Mouse (Mus musculus): ENCODE results near the gene Rnf216. TPM values are rescaled to one million over a fixed set of nuclear protein-coding genes. Genes with fewer than 3 reads are reported as not detected.

Rnf216 gene
- polyA plus RNA-seq, 2 experiments: 9.7 to 10.8 TPM

DNA sequence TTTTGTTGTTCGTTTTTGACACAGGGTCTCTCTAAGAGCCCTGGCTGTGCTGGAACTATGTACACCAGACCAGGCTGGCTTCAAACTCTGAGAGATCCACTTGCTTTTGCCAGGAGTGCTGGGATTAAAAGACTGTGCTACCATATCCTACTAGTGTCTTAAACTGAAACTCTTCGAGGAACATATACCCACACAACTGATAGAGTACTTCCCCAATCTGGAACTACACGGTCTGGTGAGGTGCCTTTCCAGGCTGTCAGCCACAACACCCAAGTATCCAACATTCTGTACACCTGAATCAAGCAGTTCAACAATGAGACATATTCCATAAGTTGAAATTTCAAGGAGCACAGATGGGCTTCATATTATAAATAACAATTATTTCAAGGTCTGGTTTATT lies 79.5 kb downstream of the Rnf216 start:
- ATAC-seq (ENCODE audit: insufficient read depth): no peak
- no peak overlapping the region for H3K9ac ChIP-seq (replicated peaks)
- H3K4me2 ChIP-seq (ENCODE audit: low read depth): no peak overlapping the region
- no peak overlapping the region for H3K4me3 ChIP-seq (ENCODE audit: insufficient read depth in 1 of 2, low read depth in 2 of 2, low read length in 2 of 2)
- no peak overlapping the region for H3K27ac ChIP-seq
- 46% methylated on average over 3 of the region's 3 CpGs for WGBS (ENCODE audit: insufficient replicate concordance)
- TF ChIP-seq EP300 (IDR thresholded peaks at IDR 0.05; ENCODE audit: low read depth) (no peak), CTCF (IDR thresholded peaks at IDR 0.05; ENCODE audit: low read depth) (no peak)
- H3K27me3 ChIP-seq (ENCODE audit: control insufficient read depth, insufficient read depth, low read length): no peaks in the 10 kb centered on the region
- no peak for DNase-seq (ENCODE audit: low read depth in 3 of 3, low spot score in 3 of 3)
- H3K9me3 ChIP-seq (ENCODE audit: control insufficient read depth, low read length): no peaks in the 10 kb centered on the region
- H3K36me3 ChIP-seq (replicated peaks; ENCODE audit: control insufficient read depth, insufficient read depth, low read depth): no peaks in the 10 kb centered on the region; the same call in 1 of the 2 replicates
- peaks cover 16 to 24% of the 10 kb centered on the region in 2 experiments for H3K4me1 ChIP-seq (replicated peaks; ENCODE audit: control insufficient read depth in 2 of 2, insufficient read depth in 2 of 2, low read length in 1 of 2)

DNA sequence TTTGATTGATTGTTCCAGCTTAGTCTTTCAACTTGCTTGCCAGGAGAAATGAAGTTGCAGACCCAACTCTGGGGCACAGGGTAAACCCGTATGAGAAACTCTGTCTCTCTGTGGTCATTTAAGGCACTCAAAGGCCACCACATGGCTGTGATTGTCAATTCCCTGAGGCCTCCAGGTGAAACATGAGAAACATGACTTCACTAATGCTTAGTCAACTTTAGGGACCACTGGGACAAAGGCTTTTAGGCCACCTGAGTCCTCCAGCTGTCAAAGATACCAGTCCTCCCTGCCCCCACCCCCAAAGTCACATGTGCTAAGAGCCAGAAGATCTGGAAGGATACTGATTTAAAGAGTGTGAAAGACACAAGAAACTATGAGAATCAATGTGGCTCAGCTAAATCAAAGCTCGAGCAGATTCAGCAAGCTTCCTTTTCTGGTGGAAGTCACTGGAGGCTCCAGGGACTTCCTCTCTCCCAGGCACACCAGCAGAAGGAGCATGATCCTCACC lies 80.1 kb downstream of the Rnf216 start:
- H3K9ac ChIP-seq (replicated peaks): no peak overlapping the region
- no peak for ATAC-seq (ENCODE audit: insufficient read depth)
- H3K4me3 ChIP-seq (ENCODE audit: insufficient read depth in 1 of 2, low read depth in 2 of 2, low read length in 2 of 2): no peak overlapping the region
- H3K36me3 ChIP-seq (replicated peaks; ENCODE audit: control insufficient read depth, insufficient read depth, low read depth): peaks cover 2% of the 10 kb centered on the region; the same call in 1 of the 2 replicates
- no peak overlapping the region for H3K4me2 ChIP-seq (ENCODE audit: low read depth)
- H3K9me3 ChIP-seq (ENCODE audit: control insufficient read depth, low read length): no peaks in the 10 kb centered on the region
- H3K27ac ChIP-seq: no peak overlapping the region
- DNase-seq (ENCODE audit: low read depth in 3 of 3, low spot score in 3 of 3): no peak
- no peaks in the 10 kb centered on the region for H3K27me3 ChIP-seq (ENCODE audit: control insufficient read depth, insufficient read depth, low read length)
- no peak for TF ChIP-seq EP300 (IDR thresholded peaks at IDR 0.05; ENCODE audit: low read depth)
- no peak for TF ChIP-seq CTCF (IDR thresholded peaks at IDR 0.05; ENCODE audit: low read depth)
- H3K4me1 ChIP-seq (replicated peaks; ENCODE audit: control insufficient read depth in 2 of 2, insufficient read depth in 2 of 2, low read length in 1 of 2): peaks cover 16 to 20% of the 10 kb centered on the region in 2 experiments
- 66% methylated on average over 2 of the region's 2 CpGs for WGBS (ENCODE audit: insufficient replicate concordance)

DNA sequence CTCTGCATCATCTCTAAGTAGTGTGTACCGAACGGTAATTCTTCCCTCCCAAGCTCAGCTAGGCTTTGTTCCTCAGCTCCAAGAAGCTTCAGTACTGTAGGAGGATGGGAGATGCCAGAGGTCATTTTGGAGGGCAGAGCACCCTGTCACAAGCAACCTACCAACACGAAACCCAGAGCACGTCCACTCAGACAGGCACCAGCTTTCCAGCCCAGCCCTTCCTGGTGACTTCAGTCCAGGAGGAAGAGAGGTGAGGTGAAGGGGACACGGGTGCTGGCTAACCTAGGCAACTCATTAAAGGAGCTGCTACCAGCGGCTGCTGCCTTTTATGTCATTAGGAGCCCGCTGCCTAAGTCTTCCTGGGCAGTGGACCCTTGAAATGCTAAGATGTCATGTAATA lies 81.1 kb downstream of the Rnf216 start:
- peaks cover 12% of the 10 kb centered on the region for H3K36me3 ChIP-seq (replicated peaks; ENCODE audit: control insufficient read depth, insufficient read depth, low read depth)
- H3K4me1 ChIP-seq (replicated peaks; ENCODE audit: control insufficient read depth in 2 of 2, insufficient read depth in 2 of 2, low read length in 1 of 2): peaks cover 10 to 12% of the 10 kb centered on the region in 2 experiments
- no peak for DNase-seq (ENCODE audit: low read depth in 3 of 3, low spot score in 3 of 3)
- H3K9ac ChIP-seq (replicated peaks): no peak overlapping the region
- H3K4me3 ChIP-seq (ENCODE audit: insufficient read depth in 1 of 2, low read depth in 2 of 2, low read length in 2 of 2): no peak overlapping the region
- TF ChIP-seq EP300 (IDR thresholded peaks at IDR 0.05; ENCODE audit: low read depth) (no peak), CTCF (IDR thresholded peaks at IDR 0.05; ENCODE audit: low read depth) (no peak)
- no peak overlapping the region for H3K4me2 ChIP-seq (ENCODE audit: low read depth)
- H3K9me3 ChIP-seq (ENCODE audit: control insufficient read depth, low read length): no peaks in the 10 kb centered on the region
- 79% methylated on average over 7 of the region's 7 CpGs for WGBS (ENCODE audit: insufficient replicate concordance)
- H3K27me3 ChIP-seq (ENCODE audit: control insufficient read depth, insufficient read depth, low read length): no peaks in the 10 kb centered on the region
- no peak overlapping the region for H3K27ac ChIP-seq
- no peak for ATAC-seq (ENCODE audit: insufficient read depth)

DNA sequence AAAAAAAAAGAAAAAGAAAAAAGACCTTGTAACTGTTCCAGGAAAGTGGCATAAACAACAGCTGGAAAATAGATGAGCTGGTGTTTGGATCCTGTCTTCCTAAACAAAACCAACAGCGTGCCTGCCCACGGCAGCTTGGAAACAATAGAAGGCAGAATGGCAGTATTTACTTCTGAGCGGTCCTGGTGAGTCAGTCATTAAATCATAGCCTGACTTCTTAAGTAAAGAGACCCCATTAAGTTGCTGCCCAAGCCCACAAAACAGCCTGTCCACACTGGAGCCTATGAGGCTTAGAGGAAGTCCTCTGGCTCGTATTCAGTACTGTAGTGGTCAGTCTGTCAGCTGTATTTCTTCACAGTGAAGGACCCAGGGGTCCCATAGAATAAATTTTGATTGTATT lies 81.6 kb downstream of the Rnf216 start:
- H3K4me2 ChIP-seq (ENCODE audit: low read depth): no peak overlapping the region
- H3K4me3 ChIP-seq (ENCODE audit: insufficient read depth in 1 of 2, low read depth in 2 of 2, low read length in 2 of 2): no peak overlapping the region
- peaks cover 16% of the 10 kb centered on the region for H3K36me3 ChIP-seq (replicated peaks; ENCODE audit: control insufficient read depth, insufficient read depth, low read depth)
- 83% methylated on average over 4 of the region's 4 CpGs for WGBS (ENCODE audit: insufficient replicate concordance)
- no peak for TF ChIP-seq EP300 (IDR thresholded peaks at IDR 0.05; ENCODE audit: low read depth)
- no peak for TF ChIP-seq CTCF (IDR thresholded peaks at IDR 0.05; ENCODE audit: low read depth)
- no peak overlapping the region for H3K27ac ChIP-seq
- H3K4me1 ChIP-seq (replicated peaks; ENCODE audit: control insufficient read depth in 2 of 2, insufficient read depth in 2 of 2, low read length in 1 of 2): peaks cover 5 to 7% of the 10 kb centered on the region in 2 experiments
- H3K9me3 ChIP-seq (ENCODE audit: control insufficient read depth, low read length): no peaks in the 10 kb centered on the region
- DNase-seq (ENCODE audit: low read depth in 3 of 3, low spot score in 3 of 3) (no peak), ATAC-seq (ENCODE audit: insufficient read depth) (no peak)
- no peak overlapping the region for H3K9ac ChIP-seq (replicated peaks)
- H3K27me3 ChIP-seq (ENCODE audit: control insufficient read depth, insufficient read depth, low read length): no peaks in the 10 kb centered on the region

GRCm38 (mm10) chr5:143023887-143024286 lies 88.9 kb downstream of the Rnf216 start:
- peak; percentile 39; the same call in 1 of the 2 replicates for TF ChIP-seq EP300 (IDR thresholded peaks at IDR 0.05; ENCODE audit: low read depth)
- no peak for TF ChIP-seq CTCF (IDR thresholded peaks at IDR 0.05; ENCODE audit: low read depth)
- no peaks in the 10 kb centered on the region for H3K27me3 ChIP-seq (ENCODE audit: control insufficient read depth, insufficient read depth, low read length)
- peaks cover 4 to 10% of the 10 kb centered on the region in 2 experiments for H3K4me1 ChIP-seq (replicated peaks; ENCODE audit: control insufficient read depth in 2 of 2, insufficient read depth in 2 of 2, low read length in 1 of 2)
- H3K9me3 ChIP-seq (ENCODE audit: control insufficient read depth, low read length): no peaks in the 10 kb centered on the region
- 35% methylated on average over 2 of the region's 2 CpGs for WGBS (ENCODE audit: insufficient replicate concordance)
- peaks cover 19% of the 10 kb centered on the region for H3K36me3 ChIP-seq (replicated peaks; ENCODE audit: control insufficient read depth, insufficient read depth, low read depth)
- no peak overlapping the region for H3K4me2 ChIP-seq (ENCODE audit: low read depth)
- peak in 2 of 3 experiments; percentile 19 to 29 for DNase-seq (ENCODE audit: low read depth in 3 of 3, low spot score in 3 of 3)
- H3K9ac ChIP-seq (replicated peaks): no peak overlapping the region
- peak; percentile 70 for ATAC-seq (ENCODE audit: insufficient read depth)
- no peak overlapping the region; the same call in 1 of the 2 replicates for H3K27ac ChIP-seq
- no peak overlapping the region for H3K4me3 ChIP-seq (ENCODE audit: insufficient read depth in 1 of 2, low read depth in 2 of 2, low read length in 2 of 2)
